Mouse (Mus musculus) thymus, adult 2 months (tissue): ENCODE measurements around the gene Pip4k2b.

ENCODE experiments used
- CTCF ChIP-seq: fragments of 200-500 bp; IDR thresholded peaks from 2 replicates; pipeline ENCODE4 v1.5.1; 2012; ENCODE audit warnings: mild to moderate bottlenecking, control low read depth, low read length, moderate library complexity, borderline replicate concordance; ENCODE audit not compliant: control insufficient read depth, poor library complexity, insufficient read depth; ENCODE audit errors: extremely low read depth
- POLR2A ChIP-seq: fragments of 200-500 bp; IDR thresholded peaks from 2 replicates; pipeline ENCODE4 v1.6.1; 2012; ENCODE audit warnings: mild to moderate bottlenecking, low read length, control low read depth, moderate library complexity; ENCODE audit not compliant: control insufficient read depth, poor library complexity, insufficient read depth; ENCODE audit errors: extremely low read depth

GRCm38 (mm10) chr11:97775808-97776496, 31.4 kb upstream of the Pip4k2b start, which contains the start of gene 1700001P01Rik:
- TF ChIP-seq POLR2A (no peak), CTCF (no peak)
